Mouse (Mus musculus) Patski (cell line): ENCODE data around the gene Slc17a8. TPM values are rescaled to one million over a fixed set of nuclear protein-coding genes. Genes with fewer than 3 reads are reported as not detected.

Experiments used
- ATAC-seq: fragments of 100-300 bp; one replicate; pipeline ENCODE4 v1.8.0; 2021
- CTCF ChIA-PET: fragments of 350-600 bp; sonication (Branson Sonifier 250); formaldehyde crosslinking; loops from one replicate; lab custom pipeline; 2022; ENCODE audit warnings: inconsistent platforms; lab: Charles Lee
- POLR2A ChIA-PET: fragments of 350-600 bp; sonication (Branson Sonifier 250); formaldehyde crosslinking; loops from one replicate; lab custom pipeline; 2022; ENCODE audit warnings: antibody characterized with exemption, inconsistent platforms; lab: Charles Lee
- DNase-seq: peaks from one replicate; pipeline ENCODE4 v3.0.0-alpha.2; 2011; ENCODE audit warnings: low read depth, low spot score
- H3K27me3 ChIP-seq: fragments of 371-371 bp; one replicate; pipeline ENCODE4 v1.5.1; 2021
- CTCF ChIP-seq: fragments of 100-300 bp; IDR thresholded peaks from one replicate; pipeline ENCODE4 v1.5.1; 2021
- in situ Hi-C: fragments of 300-500 bp; cut with MboI; formaldehyde crosslinking; loops from 3 replicates; pipeline ENCODE4 v1.11.1; 2018; ENCODE audit warnings: low pct_unique_long_range_greater_than_20kb, mixed read lengths
- polyA plus RNA-seq: library from polyadenylated mRNA; unstranded; gene quantifications from one replicate; pipeline ENCODE4 v1.2.3, GENCODE M21; 2021

Gene Slc17a8
- polyA plus RNA-seq, 1 experiment from 2014 or later: 0.06 TPM

DNA sequence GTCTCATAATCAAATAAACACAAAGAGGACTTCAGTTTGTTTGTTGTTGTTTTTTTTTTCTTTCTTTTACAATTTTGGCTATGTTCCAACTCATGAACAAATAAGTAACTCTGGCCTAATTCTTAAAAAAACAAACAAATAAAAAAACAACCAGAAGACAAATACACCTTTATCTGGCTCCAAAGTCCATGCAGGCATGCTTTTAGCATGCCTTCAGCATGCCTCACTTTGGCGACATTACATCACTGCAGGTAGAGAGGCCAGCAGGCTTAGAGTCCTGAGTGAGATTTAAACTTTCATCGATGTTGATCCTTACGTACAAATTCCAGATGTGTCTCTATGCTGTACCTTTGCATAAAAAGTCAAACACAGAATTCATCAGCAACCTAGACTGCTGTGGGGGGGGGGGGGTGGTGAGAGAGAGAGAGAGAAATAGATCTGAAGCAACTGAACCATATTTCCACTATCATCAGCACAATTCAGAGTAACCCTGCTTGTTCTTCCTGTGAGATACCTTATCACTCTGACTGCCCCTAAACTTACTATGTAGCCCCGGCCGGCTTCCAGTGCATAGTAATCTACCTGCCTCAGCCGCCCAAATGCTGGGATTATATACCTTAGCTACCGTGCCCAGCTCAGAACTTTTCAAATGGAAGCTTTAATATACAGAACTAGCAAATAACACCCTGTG lies 12.8 kb upstream of the Slc17a8 start:
- no peaks in the 10 kb centered on the region for H3K27me3 ChIP-seq
- ATAC-seq: no peak
- POLR2A ChIA-PET: interaction anchor here (1.0 kb wide), 1 partner anchor 103 kb away, joined by 5 read pairs; no protein-coding TSS in a partner anchor
- CTCF ChIA-PET: interaction anchor here (1.9 to 8.1 kb wide), 4 partner anchors 9 to 172 kb away, joined by 6 to 99 read pairs (median 12); no protein-coding TSS in a partner anchor
- TF ChIP-seq CTCF: no peak
- in situ Hi-C loops: loop anchor here (5.0 kb wide), 1 partner anchor 307 kb away; no protein-coding TSS in a partner anchor
- no peak for DNase-seq

DNA sequence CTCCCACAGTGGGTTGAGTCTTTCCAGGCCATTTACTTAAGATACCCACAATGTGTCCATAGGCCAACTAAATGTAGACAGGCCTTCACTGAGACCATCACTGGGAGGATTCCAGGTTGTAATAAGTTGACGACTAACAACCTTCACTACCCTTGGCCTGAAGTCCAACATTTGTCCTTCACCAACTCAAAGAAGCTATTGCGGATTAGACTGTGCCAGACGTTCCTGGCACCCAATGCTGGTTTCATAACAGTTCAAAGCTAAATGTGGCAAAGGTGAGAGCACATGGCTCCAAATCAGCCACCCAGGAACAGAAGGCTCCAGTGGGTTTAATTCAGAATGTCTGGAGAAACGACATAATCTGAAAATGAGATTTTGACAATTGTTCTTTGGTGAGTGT lies 12.1 kb upstream of the Slc17a8 start:
- CTCF ChIA-PET: interaction anchor here (8.1 kb wide), 1 partner anchor 170 kb away, joined by 99 read pairs; no protein-coding TSS in a partner anchor
- no peaks in the 10 kb centered on the region for H3K27me3 ChIP-seq
- ATAC-seq (no peak), DNase-seq (no peak)
- POLR2A ChIA-PET: interaction anchor here (1.0 kb wide), 1 partner anchor 102 kb away, joined by 5 read pairs; no protein-coding TSS in a partner anchor
- in situ Hi-C loops: loop anchor here (5.0 kb wide), 1 partner anchor 306 kb away; no protein-coding TSS in a partner anchor
- no peak for TF ChIP-seq CTCF

DNA sequence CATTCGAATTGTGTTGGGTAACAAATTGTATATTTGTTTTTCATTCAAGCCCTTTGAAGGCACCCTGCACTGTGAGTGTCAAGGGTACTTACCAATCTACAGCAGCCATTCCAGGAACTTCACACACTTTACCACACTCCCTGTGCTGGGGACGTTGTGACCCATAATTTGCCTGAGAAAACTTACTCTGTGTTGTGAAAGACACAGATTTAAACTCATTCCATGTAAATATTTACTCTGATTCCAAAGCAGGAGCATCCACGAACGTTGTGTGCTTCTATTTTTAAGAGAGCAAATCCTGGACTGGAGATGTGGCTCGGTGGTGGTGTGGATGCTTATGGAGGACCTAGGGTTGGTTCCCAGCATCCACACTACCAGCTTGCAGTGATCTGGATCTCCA lies 10.8 kb upstream of the Slc17a8 start:
- POLR2A ChIA-PET: no interaction called here
- CTCF ChIA-PET: interaction anchor here (1.5 to 8.1 kb wide), 2 partner anchors 81 to 168 kb away, joined by 3 to 99 read pairs; no protein-coding TSS in a partner anchor
- in situ Hi-C loops: loop anchor here (5.0 kb wide), 1 partner anchor 305 kb away; no protein-coding TSS in a partner anchor
- no peak for ATAC-seq
- no peak for DNase-seq
- no peaks in the 10 kb centered on the region for H3K27me3 ChIP-seq
- no peak for TF ChIP-seq CTCF

DNA sequence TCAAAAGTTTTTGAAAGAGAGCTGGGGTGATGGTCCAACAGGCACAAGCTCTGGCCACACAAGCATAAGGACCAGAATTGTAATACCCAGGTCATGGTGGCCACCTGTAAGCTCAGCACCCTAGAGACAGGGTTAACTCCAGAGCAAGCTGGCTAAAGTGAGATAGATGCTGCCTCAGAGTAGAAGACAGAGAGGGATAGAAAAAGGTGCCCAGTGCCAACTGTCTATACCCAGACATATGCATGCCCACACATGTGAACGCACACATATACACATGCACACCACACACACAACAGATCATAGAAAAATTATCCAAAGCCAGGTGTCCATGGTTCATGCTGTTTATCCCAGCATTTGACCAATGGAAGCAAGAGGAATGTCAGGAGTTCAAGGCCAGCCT lies 9.5 kb upstream of the Slc17a8 start:
- no peak for ATAC-seq

DNA sequence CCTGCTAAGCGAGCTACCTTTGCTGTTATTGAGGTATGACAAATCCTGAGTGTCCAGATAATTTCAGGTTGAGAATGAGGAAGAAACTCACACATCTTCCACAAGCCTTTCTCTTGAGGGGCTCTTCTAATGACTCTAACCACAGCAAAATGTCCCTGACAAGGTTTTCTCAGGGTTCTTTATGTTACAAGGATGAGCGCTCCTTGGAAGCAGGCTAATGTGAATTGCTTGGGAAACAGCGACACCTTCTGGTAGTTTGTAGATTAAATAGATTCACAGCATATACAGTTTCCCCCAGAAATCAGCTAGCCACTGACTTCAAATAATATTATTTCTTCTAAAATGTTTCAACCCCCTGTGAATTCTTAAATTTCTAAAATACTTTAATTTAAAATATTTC lies 9.0 kb upstream of the Slc17a8 start:
- H3K27me3 ChIP-seq: no peaks in the 10 kb centered on the region
- CTCF ChIA-PET: interaction anchor here (1.1 to 8.1 kb wide), 12 partner anchors 9 to 188 kb away, joined by 3 to 99 read pairs (median 4); partner anchors contain the start of gene Slc17a8
- in situ Hi-C loops: loop anchor here (5.0 kb wide), 1 partner anchor 303 kb away; no protein-coding TSS in a partner anchor
- ATAC-seq (no peak), DNase-seq (no peak)
- POLR2A ChIA-PET: interaction anchor here (0.7 kb wide), 1 partner anchor 167 kb away, joined by 3 read pairs; no protein-coding TSS in a partner anchor
- TF ChIP-seq CTCF: peak; percentile 71

More for the DNA sequence above, 9.5 kb upstream of the Slc17a8 start:
- H3K27me3 ChIP-seq: no peaks in the 10 kb centered on the region
- no peak for TF ChIP-seq CTCF
- in situ Hi-C loops: loop anchor here (5.0 kb wide), 1 partner anchor 303 kb away; no protein-coding TSS in a partner anchor
- CTCF ChIA-PET: interaction anchor here (1.1 to 8.1 kb wide), 12 partner anchors 14 to 188 kb away, joined by 3 to 99 read pairs (median 4); no protein-coding TSS in a partner anchor
- DNase-seq: no peak
- POLR2A ChIA-PET: no interaction called here

DNA sequence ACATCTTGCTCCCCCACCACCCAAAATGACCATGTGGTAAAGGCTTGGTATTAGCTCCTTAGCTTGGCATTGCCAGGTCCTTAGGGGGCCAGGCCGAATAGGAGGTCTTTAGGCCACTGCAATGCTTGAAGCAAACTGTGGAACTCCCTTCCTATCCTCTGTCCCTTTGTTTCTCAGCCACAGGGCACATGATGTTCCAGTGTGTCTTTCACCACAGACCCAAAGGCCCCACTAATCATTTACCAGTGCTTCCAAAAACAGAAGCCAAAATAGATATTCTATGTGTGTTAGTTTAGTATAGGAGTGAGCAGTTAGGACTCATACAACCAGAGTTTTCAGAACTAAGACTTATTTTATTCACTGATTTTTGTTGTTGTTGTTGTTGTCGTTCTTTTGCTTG lies 5.7 kb upstream of the Slc17a8 start:
- in situ Hi-C loops: no loop called here
- TF ChIP-seq CTCF: no peak
- no peaks in the 10 kb centered on the region for H3K27me3 ChIP-seq
- DNase-seq: no peak
- CTCF ChIA-PET: interaction anchor here (0.8 to 8.1 kb wide), 2 partner anchors 99 to 163 kb away, joined by 3 to 99 read pairs; no protein-coding TSS in a partner anchor
- POLR2A ChIA-PET: no interaction called here
- no peak for ATAC-seq

DNA sequence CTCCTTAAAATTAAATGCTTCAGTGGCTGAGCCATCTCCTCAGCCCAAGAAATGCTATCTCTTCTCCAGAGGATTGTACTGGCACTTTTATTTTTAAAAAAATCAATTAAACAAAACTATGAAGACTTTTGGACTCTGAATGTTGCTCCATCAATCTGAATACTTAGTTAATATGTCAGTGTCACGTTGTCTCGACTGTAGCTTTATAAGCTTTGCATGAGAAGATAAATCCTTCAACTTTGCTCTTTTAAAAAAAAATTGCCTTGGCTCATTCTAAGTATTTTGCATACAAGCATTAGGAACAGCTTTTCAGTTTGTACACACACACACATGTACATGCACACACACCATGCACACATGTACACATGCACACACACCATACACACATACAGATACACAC lies 3.1 kb upstream of the Slc17a8 start:
- no peak for DNase-seq
- TF ChIP-seq CTCF: no peak
- ATAC-seq: no peak
- CTCF ChIA-PET: interaction anchor here (1.3 to 2.3 kb wide), 3 partner anchors 9 to 162 kb away, joined by 3 to 15 read pairs (median 7); no protein-coding TSS in a partner anchor
- H3K27me3 ChIP-seq: no peaks in the 10 kb centered on the region
- POLR2A ChIA-PET: no interaction called here
- in situ Hi-C loops: no loop called here

DNA sequence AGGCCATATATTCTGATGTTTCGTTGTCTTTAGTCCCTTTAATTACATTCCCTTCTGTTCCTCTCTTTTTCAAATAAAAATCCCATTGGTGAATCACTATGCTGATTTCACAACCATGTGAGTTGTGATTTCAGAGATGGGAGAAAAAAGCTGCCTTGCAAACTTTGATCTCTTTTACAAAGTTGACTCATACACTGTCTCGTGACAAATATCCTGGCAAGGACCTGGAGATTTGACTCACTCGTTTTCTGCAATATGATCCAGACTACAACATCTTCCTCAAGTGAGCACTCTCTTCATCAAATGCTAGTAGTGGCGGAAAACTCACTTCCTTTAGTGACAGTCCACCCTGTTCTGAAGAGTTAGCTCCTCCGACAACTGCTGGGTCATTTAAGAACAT lies 21.7 kb downstream of the Slc17a8 start:
- no peaks in the 10 kb centered on the region for H3K27me3 ChIP-seq
- ChIA-PET CTCF (no interaction called here), POLR2A (no interaction called here)
- ATAC-seq: peak; percentile 83
- no peak for TF ChIP-seq CTCF
- DNase-seq: peak; percentile 58
- in situ Hi-C loops: no loop called here

DNA sequence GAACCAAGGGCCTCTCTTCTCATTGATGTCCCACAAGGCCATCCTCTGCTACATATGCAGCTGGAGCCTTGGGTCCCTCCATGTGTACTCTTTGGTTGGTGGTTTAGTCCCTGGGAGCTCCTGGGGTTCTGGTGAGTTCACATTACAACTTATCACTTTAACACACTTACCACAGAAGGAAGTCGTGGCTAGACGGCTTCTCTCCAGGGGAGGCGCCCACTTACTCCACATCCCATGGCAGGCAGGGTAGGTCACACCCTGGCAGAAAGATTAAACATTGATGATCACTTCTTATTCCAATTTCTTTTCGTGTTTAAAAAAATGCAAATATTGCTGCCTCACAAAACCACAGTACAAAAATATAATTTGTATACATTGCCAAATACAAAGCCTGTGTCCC lies 23.8 kb downstream of the Slc17a8 start:
- POLR2A ChIA-PET: no interaction called here
- DNase-seq (no peak), ATAC-seq (no peak)
- CTCF ChIA-PET: no interaction called here
- in situ Hi-C loops: no loop called here
- no peaks in the 10 kb centered on the region for H3K27me3 ChIP-seq
- TF ChIP-seq CTCF: no peak

DNA sequence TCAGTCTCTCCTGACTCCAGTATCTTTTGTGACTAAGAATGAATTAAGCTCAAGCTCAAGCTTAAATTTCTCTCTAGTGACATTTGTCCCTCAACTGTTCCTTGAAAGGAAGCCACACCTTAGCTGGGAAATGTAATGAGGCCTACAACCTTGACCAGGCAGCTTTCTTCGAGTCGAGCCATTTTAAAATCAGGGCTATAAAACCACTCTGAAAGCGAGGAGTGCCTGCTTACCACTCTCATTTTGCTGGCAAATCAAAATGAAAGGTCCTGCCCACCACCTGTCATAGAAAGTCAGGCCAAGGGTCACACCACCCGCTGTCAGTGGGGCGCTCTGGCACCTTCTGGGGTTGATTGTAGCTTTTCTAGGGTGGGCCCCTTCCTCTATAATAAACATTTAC lies 25.1 kb downstream of the Slc17a8 start:
- ChIA-PET CTCF (no interaction called here), POLR2A (no interaction called here)
- DNase-seq (no peak), ATAC-seq (no peak)
- H3K27me3 ChIP-seq: no peaks in the 10 kb centered on the region
- no peak for TF ChIP-seq CTCF
- in situ Hi-C loops: no loop called here

DNA sequence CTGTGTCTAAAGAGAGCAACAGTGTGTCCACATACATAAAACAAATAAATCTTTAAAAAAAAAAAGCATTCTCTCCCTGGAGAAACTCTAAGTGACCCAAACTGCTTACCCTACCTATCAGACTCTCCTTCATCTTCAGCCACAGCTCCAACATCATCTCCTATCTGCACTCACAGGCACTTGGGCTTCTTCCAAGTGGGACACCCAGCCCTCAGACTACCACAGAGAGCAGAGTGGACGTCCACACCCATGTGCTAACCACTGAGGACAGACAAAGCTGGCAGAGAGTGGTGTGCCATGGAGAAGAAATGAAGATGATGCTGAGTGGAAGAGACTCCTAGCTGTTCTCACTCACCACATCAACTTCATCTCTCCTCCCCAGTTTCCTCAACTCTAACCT lies 25.5 kb downstream of the Slc17a8 start:
- POLR2A ChIA-PET: no interaction called here
- DNase-seq (no peak), ATAC-seq (no peak)
- in situ Hi-C loops: no loop called here
- no peaks in the 10 kb centered on the region for H3K27me3 ChIP-seq
- CTCF ChIA-PET: no interaction called here
- TF ChIP-seq CTCF: no peak
